Mouse (Mus musculus): ENCODE measurements around the gene Pum2. TPM values are rescaled to one million over a fixed set of nuclear protein-coding genes. Genes with fewer than 3 reads are reported as not detected.
A peak's percentile ranks its signal among the peaks of the same experiment; 100 is the strongest.

The Pum2 gene
- total RNA-seq, 4 experiments from 2014 or later = 80.0 to 94.9 (median 88.2) TPM

- DNase-seq (ENCODE audit: low spot score in 2 of 2) = no peak
Measured at GRCm38 (mm10) chr12:8759115-8759514, 85.2 kb downstream of the Pum2 start.

GRCm38 (mm10) chr12:8759779-8760178 lies 85.8 kb downstream of the Pum2 start:
- no peak for DNase-seq (ENCODE audit: low spot score in 2 of 2)

GRCm38 (mm10) chr12:8760561-8760960 lies 86.6 kb downstream of the Pum2 start:
- no peak for DNase-seq (ENCODE audit: low spot score in 2 of 2)

- DNase-seq (ENCODE audit: low spot score in 2 of 2) = peak in 1 of 2 experiments; percentile 2
Measured at GRCm38 (mm10) chr12:8761058-8761457, 87.1 kb downstream of the Pum2 start.

- DNase-seq (ENCODE audit: low spot score in 2 of 2) = no peak
Measured at GRCm38 (mm10) chr12:8762667-8763066, 88.7 kb downstream of the Pum2 start.

GRCm38 (mm10) chr12:8764221-8764930 lies 90.4 kb downstream of the Pum2 start:
- no peak for DNase-seq (ENCODE audit: low spot score in 2 of 2)

GRCm38 (mm10) chr12:8770946-8771843 lies 97.3 kb downstream of the Pum2 start, which contains the start of gene Sdc1:
Gene Sdc1, plus strand, starts transcription at chr12:8771323.
- DNase-seq (ENCODE audit: low spot score in 2 of 2) = peak; percentile 16 to 33

GRCm38 (mm10) chr12:8771844-8772380 lies 98.0 kb downstream of the Pum2 start:
- DNase-seq (ENCODE audit: low spot score in 2 of 2) = no peak

- DNase-seq (ENCODE audit: low spot score in 2 of 2) = no peak
Measured at GRCm38 (mm10) chr12:8772451-8773143, 98.7 kb downstream of the Pum2 start.

- no peak for DNase-seq (ENCODE audit: low spot score in 2 of 2)
Measured at GRCm38 (mm10) chr12:8773336-8773735, 99.4 kb downstream of the Pum2 start.

- DNase-seq (ENCODE audit: low spot score in 2 of 2) = no peak
Measured at GRCm38 (mm10) chr12:8774183-8774582, 100.2 kb downstream of the Pum2 start.

GRCm38 (mm10) chr12:8776206-8776605 lies 102.3 kb downstream of the Pum2 start:
- DNase-seq (ENCODE audit: low spot score in 2 of 2) = no peak

- DNase-seq (ENCODE audit: low spot score in 2 of 2) = no peak
Measured at GRCm38 (mm10) chr12:8776741-8777140, 102.8 kb downstream of the Pum2 start.

- no peak for DNase-seq (ENCODE audit: low spot score in 2 of 2)
Measured at GRCm38 (mm10) chr12:8778106-8778505, 104.2 kb downstream of the Pum2 start.

GRCm38 (mm10) chr12:8779851-8780250 lies 105.9 kb downstream of the Pum2 start:
- no peak for DNase-seq (ENCODE audit: low spot score in 2 of 2)

GRCm38 (mm10) chr12:8781121-8781520 lies 107.2 kb downstream of the Pum2 start:
- DNase-seq (ENCODE audit: low spot score in 2 of 2) = no peak

GRCm38 (mm10) chr12:8781681-8782378 lies 107.9 kb downstream of the Pum2 start:
- DNase-seq (ENCODE audit: low spot score in 2 of 2) = peak; percentile 51 to 82

GRCm38 (mm10) chr12:8782565-8782964 lies 108.6 kb downstream of the Pum2 start:
- DNase-seq (ENCODE audit: low spot score in 2 of 2) = no peak

- DNase-seq (ENCODE audit: low spot score in 2 of 2) = no peak
Measured at GRCm38 (mm10) chr12:8784189-8784588, 110.3 kb downstream of the Pum2 start.

GRCm38 (mm10) chr12:8786476-8786875 lies 112.5 kb downstream of the Pum2 start:
- DNase-seq (ENCODE audit: low spot score in 2 of 2) = no peak
